Comparison of ENCODE assay signal across 8 mouse cellular contexts in the genomic region with DNA sequence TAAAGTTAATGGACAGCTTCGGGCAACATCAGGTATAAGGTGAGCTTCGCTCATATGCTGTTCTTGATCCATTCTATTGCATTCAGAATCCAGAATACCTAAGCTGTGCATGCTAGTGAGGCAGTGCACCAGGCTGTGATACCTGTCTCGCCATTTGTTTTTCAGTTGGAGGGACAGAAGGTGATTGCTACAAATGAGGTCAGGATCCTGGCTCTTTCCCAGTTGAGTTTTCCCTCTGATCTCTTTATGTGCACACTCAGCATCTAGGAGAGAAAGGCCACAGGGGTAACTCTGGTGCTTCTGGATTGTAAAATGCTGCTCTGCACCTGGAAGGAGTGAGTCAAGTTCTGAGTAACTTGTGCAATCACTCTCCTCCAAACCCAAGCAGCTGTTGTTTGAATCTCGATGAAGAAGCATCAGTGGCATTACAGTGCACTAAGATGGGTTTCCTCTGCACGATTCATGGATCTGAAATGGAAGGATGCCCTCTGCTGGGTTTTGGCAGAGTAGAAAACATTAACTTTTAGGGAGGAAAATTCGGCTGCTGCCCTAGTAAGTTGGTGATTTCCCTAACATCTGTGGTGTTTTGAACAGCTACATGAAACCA.
DNase-seq lines count a peak whose midpoint lies in the region; ATAC-seq and TF ChIP-seq lines count a peak whose summit lies in the region.

No protein-coding gene starts in this region.

- no peak for TF ChIP-seq POLR2A in thymus, adult 2 months (IDR thresholded peaks at IDR 0.05; ENCODE audit: control insufficient read depth, extremely low read depth, insufficient read depth, low read length, poor library complexity)

- DNase-seq in gastrocnemius, adult 18-20 months (ENCODE audit: low spot score): peak; percentile 5
- DNase-seq in gastrocnemius, postnatal 25 days: no peak
- DNase-seq in neural tube, embryonic 10.5 days (ENCODE audit: extremely low spot score, low spot score): no peak
- peak; percentile 41 to 62 for DNase-seq in layer of hippocampus, postnatal 14 days (ENCODE audit: low spot score in 2 of 2)
- DNase-seq in thymus, adult 2 months: no peak
- no peak for DNase-seq in lung, adult 18-20 months
- no peak for DNase-seq in adrenal gland, adult 2 months

- peak; percentile 73; the same call in 1 of the 2 replicates for ATAC-seq in neural tube, embryonic 14.5 days (ENCODE audit: low read depth)

- H3K9ac ChIP-seq in neural tube, embryonic 14.5 days (replicated peaks; ENCODE audit: low read depth, low read length): no peak overlapping the region

- H3K4me2 ChIP-seq in neural tube, embryonic 14.5 days (ENCODE audit: low read depth, low read length): no peak overlapping the region

- 67% methylated on average over 6 of the region's 6 CpGs for WGBS in neural tube, embryonic 14.5 days
- WGBS in thymus, adult 2 months: 56% methylated on average over 6 of the region's 6 CpGs

- H3K9me3 ChIP-seq in neural tube, embryonic 14.5 days (ENCODE audit: control insufficient read depth, low read length): no peaks in the 10 kb centered on the region

- no peak for TF ChIP-seq CTCF in thymus, adult 2 months (IDR thresholded peaks at IDR 0.05; ENCODE audit: borderline replicate concordance, control insufficient read depth, extremely low read depth, insufficient read depth, low read length, poor library complexity)

- no peak overlapping the region for H3K4me3 ChIP-seq in neural tube, embryonic 14.5 days (ENCODE audit: low read depth, low read length)
- H3K4me3 ChIP-seq in thymus, adult 2 months (ENCODE audit: control insufficient read depth, insufficient read depth, low read length): no peak overlapping the region

- no peaks in the 10 kb centered on the region for H3K36me3 ChIP-seq in neural tube, embryonic 14.5 days (ENCODE audit: control insufficient read depth, insufficient read depth, low read length)
- no peaks in the 10 kb centered on the region for H3K36me3 ChIP-seq in thymus, adult 2 months (ENCODE audit: control insufficient read depth, insufficient read depth, low read length)

- H3K27me3 ChIP-seq in neural tube, embryonic 14.5 days (ENCODE audit: control insufficient read depth, insufficient read depth, low read length): no peaks in the 10 kb centered on the region
- H3K27me3 ChIP-seq in thymus, adult 2 months (ENCODE audit: control insufficient read depth, insufficient read depth, low read length): no peaks in the 10 kb centered on the region

- no peak overlapping the region for H3K27ac ChIP-seq in neural tube, embryonic 14.5 days (ENCODE audit: low read depth, low read length)
- no peak overlapping the region for H3K27ac ChIP-seq in thymus, adult 2 months (ENCODE audit: control insufficient read depth, insufficient read depth, low read length)

- H3K4me1 ChIP-seq in neural tube, embryonic 14.5 days (ENCODE audit: control insufficient read depth, insufficient read depth, low read length): no peaks in the 10 kb centered on the region
- no peaks in the 10 kb centered on the region for H3K4me1 ChIP-seq in thymus, adult 2 months (replicated peaks; ENCODE audit: control insufficient read depth, insufficient read depth, low read length)

Comparison
In these comparisons a context has a peak if more than half of its experiments do, and no peak if none do; other contexts are left out.
1. DNase-seq: peak in gastrocnemius, adult 18-20 months (single experiment) and layer of hippocampus, postnatal 14 days (2 of 2); none in gastrocnemius, postnatal 25 days (single experiment), neural tube, embryonic 10.5 days (single experiment), thymus, adult 2 months (single experiment), lung, adult 18-20 months (0 of 2) and adrenal gland, adult 2 months (single experiment).